9 mouse cellular contexts compared by ENCODE assay signal in genomic region chr6:137796596-137797567, GRCm38 (mm10). TPM values are rescaled to one million over a fixed set of nuclear protein-coding genes. Genes with fewer than 3 reads are reported as not detected.
DNase-seq lines count a peak whose midpoint lies in the region; ATAC-seq and TF ChIP-seq lines count a peak whose summit lies in the region.
"Had no signal": no experiment of that assay in that cellular context is flagged by ENCODE, and none has a peak within 500 bp of the region (broad histone marks: within the 10 kb centered on the region; RNA-seq: fewer than 3 reads in every experiment).

No protein-coding gene starts in this region.

- H3K4me3 ChIP-seq in intestine, postnatal 0 days (ENCODE audit: low read depth, low read length), result no peak overlapping the region
- no peak overlapping the region for H3K4me3 ChIP-seq in midbrain, embryonic 12.5 days
- H3K4me3 ChIP-seq: liver, embryonic 15.5 days had no signal

- peaks cover 12% of the 10 kb centered on the region; the same call in 1 of the 2 replicates for H3K36me3 ChIP-seq in intestine, postnatal 0 days (ENCODE audit: control insufficient read depth, insufficient read depth)
- peaks cover 7% of the 10 kb centered on the region for H3K36me3 ChIP-seq in midbrain, embryonic 12.5 days

- ATAC-seq in intestine, postnatal 0 days, result no peak; the same call in 1 of the 2 replicates
- ATAC-seq in midbrain, embryonic 12.5 days (ENCODE audit: low FRiP score, low read depth), result peak; percentile 50

- H3K4me1 ChIP-seq in intestine, postnatal 0 days (replicated peaks; ENCODE audit: control insufficient read depth, insufficient read depth, low read length), result no peaks in the 10 kb centered on the region
- no peaks in the 10 kb centered on the region for H3K4me1 ChIP-seq in midbrain, embryonic 12.5 days
- H3K4me1 ChIP-seq: liver, embryonic 15.5 days had no signal

- H3K4me2 ChIP-seq in intestine, postnatal 0 days (replicated peaks; ENCODE audit: low read depth), result no peak overlapping the region
- H3K4me2 ChIP-seq in midbrain, embryonic 12.5 days (replicated peaks), result no peak overlapping the region
- H3K4me2 ChIP-seq: liver, embryonic 15.5 days had no signal

- no peak overlapping the region for H3K9ac ChIP-seq in intestine, postnatal 0 days (ENCODE audit: low read depth, low read length)
- no peak overlapping the region for H3K9ac ChIP-seq in midbrain, embryonic 12.5 days (replicated peaks)
- H3K9ac ChIP-seq: liver, embryonic 15.5 days had no signal

- TF ChIP-seq CTCF in intestine, postnatal 0 days (IDR thresholded peaks at IDR 0.05; ENCODE audit: low read depth), result peak; percentile 82

- no peak overlapping the region for H3K27ac ChIP-seq in intestine, postnatal 0 days (ENCODE audit: low read depth, low read length)
- no peak overlapping the region for H3K27ac ChIP-seq in midbrain, embryonic 12.5 days (replicated peaks)
- H3K27ac ChIP-seq: liver, embryonic 15.5 days had no signal

- DNase-seq in adrenal gland, postnatal 14 days, result peak; percentile 34
- DNase-seq in adrenal gland, adult 2 months, result no peak
- DNase-seq in ovary, postnatal 14 days (ENCODE audit: low spot score), result peak; percentile 9
- DNase-seq in ovary, adult 18-20 months (ENCODE audit: low spot score), result no peak
- DNase-seq in cerebellum, adult 11 months, result no peak
- no peak for DNase-seq in cerebellum, adult 9-11 months

- H3K27me3 ChIP-seq in intestine, postnatal 0 days (replicated peaks; ENCODE audit: control insufficient read depth, insufficient read depth, low read length), result no peaks in the 10 kb centered on the region
- H3K27me3 ChIP-seq in midbrain, embryonic 12.5 days, result no peaks in the 10 kb centered on the region
- H3K27me3 ChIP-seq: liver, embryonic 15.5 days had no signal

- no peaks in the 10 kb centered on the region for H3K9me3 ChIP-seq in intestine, postnatal 0 days (ENCODE audit: control insufficient read depth)
- peaks cover 13% of the 10 kb centered on the region for H3K9me3 ChIP-seq in midbrain, embryonic 12.5 days
- H3K9me3 ChIP-seq: liver, embryonic 15.5 days had no signal

- WGBS in intestine, postnatal 0 days, result 73% methylated on average over 28 of the region's 29 CpGs
- WGBS in midbrain, embryonic 12.5 days, result 69% methylated on average over 29 of the region's 29 CpGs

RNA-seq across cellular contexts. Expression of gene Dera, which starts 42.5 kb away (rescaled TPM):
- 26.4 and 28.9 TPM in 2 replicates for total RNA-seq in adrenal gland, postnatal 14 days (2021)
- total RNA-seq in adrenal gland, adult 2 months (2021), result 10 to 100 TPM; 12.6 to 22.5 TPM
- polyA plus RNA-seq in adrenal gland, adult 2 months (2012; rRNA removed), result 4.1 and 5.1 TPM in 2 replicates
- 122 and 130 TPM in 2 replicates for polyA plus RNA-seq in intestine, postnatal 0 days (2015; fragmentation: Nextera tagmentation; extraction: Ambion mirVana)
- 38.7 and 40.4 TPM in 2 replicates for polyA plus RNA-seq in midbrain, embryonic 12.5 days (2016; fragmentation: Nextera tagmentation; extraction: Ambion mirVana)

Comparison
In these comparisons a context has a peak if more than half of its experiments do, and no peak if none do; other contexts are left out.
1. DNase-seq: peak in adrenal gland, postnatal 14 days (single experiment) and ovary, postnatal 14 days (single experiment); none in adrenal gland, adult 2 months (single experiment), ovary, adult 18-20 months (single experiment), cerebellum, adult 11 months (single experiment) and cerebellum, adult 9-11 months (single experiment).